Mouse (Mus musculus) right cerebral cortex, postnatal 25 days (tissue): Measurements from ENCODE around the gene Bcl3.
"Not testable (repeated sequence)": the region's sequence is repeated elsewhere in the genome, so short reads cannot be mapped to it uniquely, and the experiment has no call there.

Source experiments
- DNase-seq: peaks from one replicate; pipeline ENCODE4 v3.0.0; 2022

Gene Bcl3

DNA sequence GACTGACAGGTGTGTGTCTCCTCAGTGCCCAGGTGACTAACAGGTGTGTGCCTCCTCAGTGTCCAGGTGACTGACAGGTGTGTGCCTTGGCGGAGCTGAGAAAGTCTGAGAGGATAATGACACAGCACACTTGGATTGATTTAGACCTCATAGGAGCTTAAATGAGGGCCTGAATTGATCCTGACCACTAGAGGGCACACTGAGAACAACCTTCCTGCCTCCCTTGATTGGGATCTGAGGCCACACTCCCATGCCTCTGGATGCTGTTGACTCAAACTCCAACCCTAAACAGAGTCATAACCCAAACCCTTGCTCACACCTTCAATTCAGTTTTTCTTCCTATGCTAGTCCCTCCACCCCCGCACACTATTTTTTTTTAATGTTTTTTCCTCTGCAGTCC lies 21.8 kb downstream of the Bcl3 start:
- DNase-seq = no peak

DNA sequence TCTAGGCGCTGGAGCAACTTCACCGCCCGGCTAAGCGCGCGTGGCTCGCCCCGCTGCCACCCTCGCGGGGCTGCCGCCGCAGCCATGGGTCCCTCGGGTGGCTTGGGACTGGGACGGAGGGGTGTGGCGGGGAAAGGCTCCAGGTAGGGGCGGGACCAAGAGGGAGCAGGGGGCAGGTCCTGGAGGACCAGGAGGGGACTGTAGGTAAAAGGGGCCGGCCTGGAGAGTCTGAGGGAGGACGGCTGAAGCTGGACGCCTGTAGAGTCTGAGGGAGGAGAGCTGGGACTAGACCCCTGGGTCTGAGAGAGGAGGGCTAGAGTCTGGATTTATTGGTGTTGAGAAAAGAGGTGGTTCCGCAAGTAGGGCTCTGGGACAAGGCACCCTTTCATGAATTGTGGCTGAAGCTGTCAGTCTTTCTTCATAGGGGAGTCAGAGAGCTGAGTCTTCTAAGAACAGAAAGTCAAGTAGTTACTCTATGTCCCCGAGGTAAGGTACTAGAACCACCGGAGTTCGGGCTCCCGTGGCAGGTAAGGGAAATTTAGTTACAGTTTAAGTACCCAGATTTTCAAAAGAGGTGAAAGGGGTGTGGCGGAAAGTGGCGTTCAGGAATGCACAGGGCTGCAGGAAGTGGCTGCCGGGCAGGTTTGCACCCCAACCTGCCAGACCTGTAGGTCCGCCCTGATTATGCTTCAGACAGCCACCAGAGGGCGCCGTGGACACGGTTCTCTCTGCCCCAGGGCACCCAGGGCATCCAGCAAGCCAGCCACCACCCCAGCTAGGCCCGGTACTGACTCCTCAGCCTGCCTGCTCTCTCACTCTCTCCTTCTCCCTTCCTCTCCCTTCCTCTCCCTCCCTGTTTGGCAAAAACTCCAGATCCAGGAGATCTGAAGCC lies 25.6 kb downstream of the Bcl3 start, which contains the start of gene Cblc:
Gene Cblc (minus strand): TSS at position 113 of the 892 bp plus-strand sequence.
- no peak for DNase-seq

DNA sequence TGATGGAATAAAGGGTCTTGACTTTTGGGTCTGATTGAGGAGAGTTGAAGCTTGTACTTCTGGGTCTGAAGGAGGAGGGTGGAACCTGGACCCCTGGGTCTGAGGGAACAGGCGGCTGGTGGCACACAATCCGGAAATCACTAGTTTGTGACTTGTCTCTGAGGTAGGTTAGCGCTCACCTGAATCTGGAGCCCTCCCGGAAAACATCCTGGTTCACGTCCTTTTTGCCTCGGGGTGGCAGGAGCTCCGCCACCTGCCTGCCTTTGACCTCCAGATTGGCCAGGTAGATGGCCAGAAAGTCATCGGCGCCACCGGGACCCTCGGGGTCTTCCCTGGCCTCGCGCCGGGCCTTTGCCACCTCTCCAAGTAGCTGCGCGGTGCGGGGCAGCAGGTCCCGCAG lies 26.3 kb downstream of the Bcl3 start:
- DNase-seq = no peak

DNA sequence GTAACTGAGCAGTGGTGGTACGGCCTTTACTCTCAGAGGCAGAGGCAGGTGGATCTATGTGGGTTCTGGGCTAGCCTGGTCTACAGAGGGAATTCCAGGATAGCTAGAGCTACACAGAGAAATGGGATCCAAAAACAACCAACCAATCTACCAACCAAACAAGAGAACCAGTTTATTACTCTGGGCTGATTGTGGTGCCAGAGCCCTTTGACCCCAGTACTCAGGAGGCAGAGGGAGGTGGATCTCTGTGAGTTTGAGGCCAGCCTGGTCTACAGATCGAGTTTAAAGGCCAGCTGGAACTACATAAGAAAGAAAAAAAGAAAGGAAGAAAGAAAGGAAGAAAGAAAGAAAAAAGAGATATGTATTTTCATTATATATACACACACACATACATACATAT lies 27.3 kb downstream of the Bcl3 start:
- DNase-seq = no peak

DNA sequence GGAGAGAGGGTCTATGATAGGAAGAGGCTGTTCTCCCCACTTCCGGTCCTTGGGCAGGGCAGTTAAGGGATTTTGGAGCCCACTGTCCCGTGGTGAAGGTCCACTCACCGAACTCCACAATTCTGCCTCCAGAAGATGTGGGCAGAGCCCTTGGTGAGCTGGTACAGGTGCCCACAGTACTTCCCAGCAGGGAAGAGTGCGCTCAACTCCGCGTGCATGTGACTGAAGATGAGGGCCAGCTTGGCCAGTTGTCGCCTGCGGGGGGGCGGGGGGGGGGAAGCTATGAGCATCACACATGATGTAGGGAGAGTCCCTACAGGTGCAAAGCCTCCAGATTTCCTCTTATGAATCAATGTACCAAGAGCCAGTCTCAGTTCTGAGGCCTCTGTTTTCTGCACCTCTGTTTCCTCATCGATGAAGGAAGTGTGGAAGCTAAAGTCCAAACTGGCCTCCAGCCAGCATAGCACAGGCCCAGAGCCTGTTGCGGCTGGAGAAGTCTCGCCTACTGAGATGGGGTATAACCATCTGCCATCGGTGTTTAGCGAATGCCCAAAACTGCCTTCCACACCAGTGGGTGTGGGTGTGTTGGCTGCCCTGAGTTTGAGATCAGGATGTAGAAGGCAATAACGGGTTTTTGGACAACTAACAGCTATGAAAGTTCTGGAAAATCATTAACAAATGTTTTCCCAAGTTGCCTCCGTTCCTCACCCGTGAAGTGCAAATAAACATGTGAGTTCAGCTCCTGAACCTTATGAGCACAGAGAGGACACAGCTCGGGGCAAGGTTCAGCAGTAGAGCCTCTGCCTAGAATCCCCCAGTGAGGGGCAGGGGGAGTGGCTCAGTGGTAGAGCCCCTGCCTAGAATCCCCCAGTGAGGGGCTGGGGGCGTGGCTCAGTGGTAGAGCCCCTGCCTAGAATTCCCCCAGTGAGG lies 29.6 kb downstream of the Bcl3 start:
- DNase-seq = no peak

DNA sequence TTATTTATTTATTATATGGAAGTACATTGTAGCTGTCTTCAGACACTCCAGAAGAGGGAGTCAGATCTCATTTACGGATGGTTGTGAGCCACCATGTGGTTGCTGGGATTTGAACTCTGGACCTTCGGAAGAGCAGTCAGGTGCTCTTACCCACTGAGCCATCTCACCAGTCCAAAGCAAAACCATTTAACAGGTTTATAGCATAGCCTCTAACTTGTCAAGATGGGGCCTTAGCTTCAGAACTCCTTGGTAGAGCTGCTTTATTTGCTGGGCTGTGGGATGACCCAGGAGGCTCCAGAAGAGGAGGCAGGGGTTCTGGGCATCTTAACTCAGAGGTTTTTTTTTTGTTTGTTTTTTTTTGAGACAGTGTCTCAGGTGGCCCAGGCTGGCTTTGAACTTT lies 31.1 kb downstream of the Bcl3 start:
- DNase-seq = not testable (repeated sequence)

DNA sequence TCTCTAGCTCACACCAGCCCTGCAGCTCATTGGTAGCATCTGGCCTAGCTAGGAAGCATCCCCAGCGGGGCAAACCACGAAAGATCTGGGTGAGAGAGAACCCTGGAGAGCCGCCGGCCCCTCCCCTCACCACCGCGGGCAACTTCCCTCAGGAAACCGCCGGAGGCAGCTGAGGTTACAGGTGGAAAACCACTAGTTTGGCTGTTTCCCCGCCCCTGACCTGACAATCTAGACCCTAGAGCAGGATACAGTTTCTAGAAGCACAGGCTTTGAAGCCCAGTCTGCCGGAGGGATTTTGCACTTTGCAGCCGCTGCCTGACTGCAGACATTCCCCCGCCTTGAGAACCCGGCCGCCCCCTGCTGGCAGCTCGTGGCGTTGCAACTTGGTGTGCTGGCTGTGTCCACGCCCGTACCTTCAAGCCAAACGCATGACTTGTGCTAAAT lies 32.6 kb downstream of the Bcl3 start:
- DNase-seq = peak; percentile 88

DNA sequence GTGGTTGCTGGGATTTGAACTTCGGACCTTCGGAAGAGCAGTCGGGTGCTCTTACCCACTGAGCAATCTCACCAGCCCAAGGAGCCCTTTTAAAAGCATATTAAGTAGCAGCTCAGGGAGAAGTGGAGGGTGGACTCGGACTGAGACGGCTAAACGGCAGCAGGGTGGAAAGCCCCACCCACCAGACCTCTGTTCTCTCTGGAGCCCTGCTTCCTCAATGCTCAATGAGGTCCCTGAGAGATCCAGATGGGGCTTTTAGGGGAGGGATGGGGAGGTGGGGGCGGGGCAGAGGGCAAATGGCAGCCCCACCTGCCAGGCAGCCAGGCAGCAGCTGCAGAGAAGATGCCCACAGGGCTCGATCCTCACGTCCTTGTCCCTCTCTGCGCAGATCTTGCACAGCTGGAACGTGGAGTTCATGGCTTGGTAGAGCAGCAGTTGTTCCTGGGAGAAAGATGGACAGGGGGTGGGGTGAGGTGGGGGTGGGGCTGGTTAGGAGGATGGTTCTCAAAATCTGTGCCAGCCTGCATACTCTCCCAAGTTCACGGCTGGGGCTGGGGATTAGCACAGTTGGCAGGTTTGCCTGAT lies 36.6 kb downstream of the Bcl3 start:
- no peak for DNase-seq

DNA sequence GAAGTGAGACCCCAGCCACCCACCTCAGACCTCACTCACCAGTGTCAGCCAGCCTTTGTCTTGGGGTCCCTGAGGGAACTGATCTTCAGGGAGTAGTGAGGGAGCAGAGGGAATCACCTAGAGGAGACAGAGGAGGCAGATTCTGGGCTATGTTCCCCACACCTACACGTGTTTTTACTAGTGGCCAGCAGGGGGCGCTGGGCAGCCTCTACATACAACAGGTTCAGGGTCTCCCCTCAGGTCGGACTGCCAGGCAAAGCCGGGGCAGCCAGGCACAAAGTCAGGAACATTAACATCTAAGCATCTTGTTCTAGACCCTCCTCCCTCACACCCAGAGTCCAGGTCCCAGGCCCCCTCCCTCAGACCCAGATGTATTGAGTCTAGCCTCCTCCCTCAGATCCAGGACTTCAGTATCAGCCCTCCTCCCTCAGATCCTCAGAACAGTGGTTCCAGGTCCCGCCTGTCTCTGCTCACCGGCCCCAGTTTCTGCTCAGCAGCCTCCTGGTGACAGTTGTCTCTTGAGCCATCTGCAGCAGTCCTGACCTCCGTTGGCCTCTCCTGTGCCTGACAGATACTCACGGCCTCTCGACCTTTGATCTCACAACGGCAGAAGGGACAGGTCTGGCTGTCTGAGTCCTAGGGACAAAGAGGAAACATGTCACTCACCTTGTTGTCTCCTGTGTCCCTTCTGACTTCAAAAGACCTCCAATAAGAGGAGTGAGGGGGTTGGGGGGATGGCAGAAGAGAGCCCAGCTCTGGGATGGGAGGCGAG lies 37.6 kb downstream of the Bcl3 start:
- DNase-seq = no peak

DNA sequence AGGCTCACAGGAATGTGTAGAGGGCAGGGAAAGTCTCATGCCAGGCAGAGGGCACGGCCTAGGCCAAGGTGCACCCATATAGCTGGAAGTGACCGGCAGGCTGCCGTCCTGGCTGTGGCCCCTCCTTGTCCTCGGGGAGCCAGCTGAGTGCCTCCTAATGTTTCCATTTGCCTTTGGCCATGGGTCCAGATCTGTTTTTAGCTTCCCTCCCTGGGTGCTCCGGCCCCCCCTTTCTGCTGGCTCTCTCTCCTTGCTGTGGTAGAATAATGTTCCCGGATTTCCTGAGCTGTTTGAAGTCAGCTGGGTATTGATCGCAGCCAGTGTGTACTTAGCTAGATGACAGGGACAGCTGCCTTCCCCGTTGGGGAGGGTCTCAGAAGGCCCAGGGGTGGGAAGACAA lies 38.9 kb downstream of the Bcl3 start:
- no peak for DNase-seq

DNA sequence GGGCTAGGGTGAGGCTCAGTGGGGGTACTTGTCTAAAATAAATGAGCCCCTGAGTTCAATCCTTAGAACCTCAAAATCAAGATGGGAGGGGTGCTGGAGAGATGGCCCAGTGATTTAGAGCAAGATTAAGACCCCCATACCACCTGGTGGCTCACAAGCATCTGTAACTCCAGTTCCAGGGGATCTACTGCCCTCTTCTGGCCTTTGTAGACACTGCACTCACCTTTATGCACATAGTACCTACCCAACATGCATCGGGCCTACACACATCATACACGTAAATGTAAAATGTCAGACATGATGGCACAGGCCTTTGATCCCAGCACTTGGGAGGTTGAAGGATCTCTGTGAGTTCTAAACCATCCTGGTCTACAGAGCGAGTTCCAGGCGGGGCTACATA lies 39.9 kb downstream of the Bcl3 start:
- no peak for DNase-seq

DNA sequence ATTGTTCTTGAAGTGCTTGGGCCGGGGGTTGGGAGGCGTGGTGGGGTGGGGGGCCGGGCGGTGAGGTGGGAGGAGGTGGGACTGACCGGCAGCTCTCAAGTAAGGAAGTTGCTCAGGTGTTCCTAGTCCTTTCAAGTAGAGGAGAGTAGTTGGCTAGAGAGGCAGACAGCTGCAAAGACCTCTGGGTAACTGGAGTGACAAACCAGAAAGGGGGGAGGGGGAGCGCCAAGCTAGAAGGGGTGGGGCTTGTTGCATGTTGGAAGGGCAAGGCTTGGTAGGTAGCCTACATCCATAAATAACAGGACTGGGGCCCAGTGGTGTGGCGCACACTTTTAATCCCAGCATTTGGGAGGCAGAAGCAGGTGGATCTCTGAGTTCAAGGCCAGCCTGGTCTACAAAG lies 40.8 kb downstream of the Bcl3 start:
- no peak for DNase-seq

DNA sequence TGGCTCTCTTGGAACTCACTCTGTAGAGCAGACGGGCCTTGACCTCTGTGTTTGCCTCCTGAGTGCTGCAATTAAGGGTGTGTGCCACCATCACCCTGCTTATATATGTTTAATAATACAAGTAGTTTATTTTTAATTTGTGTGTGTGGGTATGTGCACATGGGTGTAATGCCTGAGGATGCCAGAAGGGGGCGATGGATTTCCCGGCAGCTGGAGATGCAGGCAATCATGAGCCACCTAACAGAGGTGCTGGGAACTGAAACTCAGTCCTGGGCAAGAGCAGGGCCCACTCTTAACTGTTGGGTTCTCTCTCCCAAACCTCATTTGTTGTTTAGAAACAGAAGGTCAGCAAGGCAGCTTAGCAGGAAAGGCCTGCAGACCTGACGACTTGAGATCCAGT lies 42.7 kb downstream of the Bcl3 start:
- no peak for DNase-seq

DNA sequence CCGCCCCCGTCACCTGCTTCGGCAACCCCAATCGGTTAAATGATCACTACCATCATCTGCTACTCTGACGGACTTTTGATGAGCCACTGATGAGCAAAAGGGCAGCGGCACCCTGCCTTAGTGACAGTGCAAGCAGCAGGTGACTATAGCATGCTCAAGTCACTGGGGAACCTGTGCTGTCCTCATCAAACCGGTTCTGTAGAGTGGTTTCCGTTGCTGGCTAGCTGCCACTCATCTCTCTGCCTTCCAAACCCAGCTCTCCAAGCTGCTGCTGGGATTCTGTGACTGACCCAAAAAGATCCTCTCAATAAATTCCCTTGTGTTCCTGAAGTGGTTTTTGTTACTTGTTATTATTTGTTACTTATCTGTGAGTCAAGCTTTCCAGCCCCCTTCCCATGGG lies 43.9 kb downstream of the Bcl3 start:
- DNase-seq = no peak

DNA sequence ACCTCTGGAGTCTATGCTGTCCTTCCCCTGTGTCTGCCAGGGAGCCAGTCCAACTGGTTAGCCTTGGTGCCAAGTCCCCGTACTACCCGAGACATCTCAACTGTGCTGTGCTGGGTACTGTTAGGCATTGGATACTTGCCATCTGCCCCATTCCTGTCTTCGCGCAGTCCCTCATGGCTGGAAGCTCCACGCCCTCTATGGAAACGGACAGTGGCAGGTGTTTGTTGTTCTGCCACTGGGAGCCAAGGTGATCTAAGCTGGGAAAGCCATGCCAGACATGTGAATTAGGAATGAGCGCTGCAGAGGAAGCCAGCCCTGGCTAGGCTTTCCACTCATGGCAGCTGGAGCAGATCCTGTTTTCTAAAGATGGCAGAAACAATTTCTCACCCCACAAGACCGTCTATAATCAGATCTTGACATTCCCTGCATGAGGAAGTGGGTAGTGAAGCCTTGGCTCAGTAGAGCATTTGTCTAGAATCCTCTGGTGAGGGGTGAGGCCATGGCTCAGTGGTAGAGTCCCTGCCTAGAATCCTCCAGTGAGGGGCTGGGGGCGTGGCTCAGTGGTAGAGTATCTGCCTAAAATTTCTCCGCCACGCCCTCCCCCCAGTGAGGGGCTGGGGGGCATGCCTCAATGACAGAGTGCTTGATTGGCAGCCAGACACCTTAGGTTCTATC lies 45.4 kb downstream of the Bcl3 start:
- no peak for DNase-seq

DNA sequence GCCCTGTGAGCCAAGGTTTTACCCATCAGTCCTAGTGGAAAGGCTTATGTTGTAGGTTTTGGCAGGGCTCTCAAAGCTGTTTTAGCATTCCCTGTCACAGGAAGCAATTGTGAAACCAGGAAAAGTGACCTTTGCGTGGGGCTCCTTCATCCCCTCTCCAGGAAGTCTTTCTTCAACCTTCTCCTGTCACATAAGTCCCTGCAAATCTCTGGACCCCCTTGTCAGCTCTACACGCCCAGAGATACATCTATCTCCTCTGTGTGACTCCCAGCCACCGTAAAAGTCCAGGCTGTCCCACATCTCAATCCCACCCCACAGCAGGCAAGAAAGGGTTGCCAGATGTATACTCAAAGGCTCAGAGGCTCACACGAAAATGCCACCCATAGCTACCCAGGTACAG lies 50.9 kb downstream of the Bcl3 start:
- DNase-seq = no peak

DNA sequence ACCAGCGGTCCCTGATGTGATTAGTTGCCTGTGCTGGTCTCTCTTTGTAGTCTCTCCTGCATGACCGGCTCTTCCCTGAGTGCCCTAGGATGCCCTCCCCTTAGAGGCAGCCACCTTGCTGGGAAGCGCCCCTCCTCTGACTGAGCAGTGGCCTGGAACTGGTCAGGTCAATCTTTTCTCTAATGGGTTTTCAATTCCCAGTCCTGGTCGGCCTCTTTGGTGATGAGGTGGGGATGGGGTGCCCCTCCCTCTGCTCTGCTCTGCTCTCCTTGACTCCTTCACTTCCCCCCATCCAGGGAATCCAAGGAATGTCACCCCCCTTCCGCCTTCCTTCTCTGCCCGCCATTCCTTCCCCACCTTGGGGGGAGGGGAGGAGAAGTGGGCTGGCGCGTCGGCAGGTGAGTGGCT lies 51.6 kb downstream of the Bcl3 start, which contains the start of gene Bcam:
Gene Bcam (minus strand): TSS at position 33 of the 408 bp plus-strand sequence.
- DNase-seq = no peak

DNA sequence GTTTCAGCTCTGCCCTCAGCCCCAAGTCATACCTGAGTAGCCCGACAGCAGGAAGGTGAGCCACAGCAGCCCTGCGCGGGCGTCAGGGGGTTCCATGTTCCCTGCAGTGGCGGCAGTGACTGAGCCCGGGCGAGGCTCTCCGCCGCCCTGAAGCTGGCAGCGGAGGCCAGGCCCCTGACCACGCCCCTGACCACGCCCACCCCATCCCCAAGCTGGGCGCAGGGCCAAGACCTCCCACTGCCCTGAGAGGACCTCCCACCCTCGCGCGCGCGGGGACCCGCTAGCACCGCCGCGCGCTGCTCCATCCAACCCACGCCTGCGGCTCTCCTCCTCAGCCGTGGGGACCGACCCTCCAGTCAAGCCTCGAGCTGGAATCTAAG lies 52.2 kb downstream of the Bcl3 start:
- DNase-seq = peak; percentile 43

DNA sequence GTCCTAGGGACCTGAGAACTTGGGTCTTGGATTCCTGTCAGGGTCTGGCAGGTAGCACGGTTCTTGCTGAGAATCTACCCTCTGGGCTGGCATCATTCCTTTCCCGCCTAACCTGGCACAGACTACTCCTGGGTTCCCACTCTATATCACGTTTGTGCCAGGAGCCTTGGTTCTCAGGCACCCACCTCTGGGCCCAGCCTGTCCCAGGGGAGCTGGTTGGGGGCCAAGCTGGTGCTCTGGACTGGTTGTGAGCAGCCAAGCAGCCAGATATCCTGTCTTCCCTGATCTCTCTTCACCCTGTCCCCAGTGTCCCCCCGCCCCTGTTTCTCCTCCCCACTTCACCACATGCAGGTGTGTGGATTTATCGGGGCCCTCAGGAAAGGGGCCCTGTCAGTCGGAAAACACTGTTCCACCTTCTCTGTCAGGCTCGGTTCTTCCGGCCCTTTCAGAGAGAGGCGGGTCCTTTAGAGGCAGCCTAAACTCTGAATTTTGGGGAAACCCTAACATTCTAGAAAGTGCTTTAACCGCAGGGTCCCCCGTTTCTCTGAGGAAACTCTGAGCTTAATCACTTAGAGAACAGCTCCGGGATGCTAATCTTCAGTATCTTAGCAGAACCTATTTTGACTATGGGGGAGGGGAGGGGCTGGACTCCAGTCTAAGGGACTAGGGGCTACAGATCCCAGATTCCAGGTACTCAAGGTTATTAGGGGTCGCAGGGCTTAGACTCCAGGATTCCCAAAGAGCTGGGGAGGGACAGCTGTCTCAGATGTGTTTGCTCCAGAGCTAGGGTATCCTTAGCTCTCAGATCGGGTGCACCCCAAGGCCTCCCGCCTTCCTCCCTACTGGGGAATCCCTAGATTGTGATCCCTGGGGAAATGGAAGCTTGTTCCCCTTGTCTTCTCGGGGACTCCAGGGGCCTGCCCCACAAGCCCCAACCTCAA lies 52.9 kb downstream of the Bcl3 start:
- no peak for DNase-seq

DNA sequence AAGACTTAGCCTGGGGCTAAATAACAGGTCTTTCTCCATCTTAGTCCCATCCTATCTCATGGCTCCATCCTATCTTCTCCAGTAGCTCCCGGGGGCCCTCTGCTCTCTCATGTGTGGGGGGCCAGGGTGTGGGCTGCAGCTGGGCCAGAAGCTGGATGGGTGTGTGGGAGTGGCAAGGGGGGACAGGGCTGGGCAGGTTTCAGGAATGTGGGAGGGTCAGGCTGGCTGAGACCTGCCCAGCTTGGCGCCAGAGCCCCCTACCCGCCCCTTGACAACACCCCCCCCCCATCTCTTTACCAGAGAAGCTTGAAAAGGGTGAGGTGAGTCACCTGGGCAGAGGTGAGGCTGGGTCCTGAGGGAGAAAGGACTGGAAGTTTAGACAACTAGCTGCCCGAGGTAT lies 53.6 kb downstream of the Bcl3 start:
- no peak for DNase-seq

DNA sequence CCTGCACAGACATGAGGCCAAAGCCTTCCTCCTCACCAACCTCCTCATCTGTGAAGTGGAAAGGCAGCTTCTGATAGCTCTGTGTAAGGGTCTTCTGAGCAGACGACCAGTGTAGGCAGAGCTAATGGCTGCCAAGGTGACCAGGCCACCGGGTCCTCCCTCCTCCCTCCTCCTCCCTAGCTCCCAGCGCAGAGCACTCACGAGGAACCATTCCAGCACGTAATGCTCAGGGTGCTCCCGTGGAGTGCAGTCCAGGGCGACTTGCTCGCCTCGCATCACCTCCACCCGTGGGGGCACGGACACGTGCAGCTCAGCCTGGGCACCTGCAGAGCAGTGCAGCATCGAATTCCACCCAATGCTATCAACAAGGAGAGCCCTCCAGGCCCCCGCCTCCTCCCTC lies 54.3 kb downstream of the Bcl3 start:
- DNase-seq = no peak
